Mouse (Mus musculus): ENCODE data around the gene Efcab7.

Gene Efcab7

GRCm38 (mm10) chr4:99941655-99942414 is 112.8 kb downstream of the Efcab7 start:
- no peak for DNase-seq (ENCODE audit: low read depth in 1 of 2, low spot score in 2 of 2)

GRCm38 (mm10) chr4:99944606-99945005 is 115.6 kb downstream of the Efcab7 start:
- DNase-seq (ENCODE audit: low read depth in 1 of 2, low spot score in 2 of 2) = no peak

- no peak for DNase-seq (ENCODE audit: low read depth in 1 of 2, low spot score in 2 of 2)
Measured at GRCm38 (mm10) chr4:99945011-99945410, 116.0 kb downstream of the Efcab7 start.

- no peak for DNase-seq (ENCODE audit: low read depth in 1 of 2, low spot score in 2 of 2)
Measured at GRCm38 (mm10) chr4:99946516-99946915, 117.5 kb downstream of the Efcab7 start.

- no peak for DNase-seq (ENCODE audit: low read depth in 1 of 2, low spot score in 2 of 2)
Measured at GRCm38 (mm10) chr4:99947192-99947591, 118.2 kb downstream of the Efcab7 start.

- no peak for DNase-seq (ENCODE audit: low read depth in 1 of 2, low spot score in 2 of 2)
Measured at GRCm38 (mm10) chr4:99947896-99948295, 118.9 kb downstream of the Efcab7 start.

- DNase-seq (ENCODE audit: low read depth in 1 of 2, low spot score in 2 of 2) = no peak
Measured at GRCm38 (mm10) chr4:99953904-99954303, 124.9 kb downstream of the Efcab7 start.

- DNase-seq (ENCODE audit: low read depth in 1 of 2, low spot score in 2 of 2) = no peak
Measured at GRCm38 (mm10) chr4:99955396-99955795, 126.4 kb downstream of the Efcab7 start.

GRCm38 (mm10) chr4:99957186-99957585 is 128.2 kb downstream of the Efcab7 start:
- no peak for DNase-seq (ENCODE audit: low read depth in 1 of 2, low spot score in 2 of 2)

- DNase-seq (ENCODE audit: low read depth in 1 of 2, low spot score in 2 of 2) = no peak
Measured at GRCm38 (mm10) chr4:99958084-99958815, 129.3 kb downstream of the Efcab7 start.

GRCm38 (mm10) chr4:99959308-99959707 is 130.3 kb downstream of the Efcab7 start:
- DNase-seq (ENCODE audit: low read depth in 1 of 2, low spot score in 2 of 2) = no peak
